Mouse (Mus musculus) limb, embryonic 12.5 days (tissue): ENCODE measurements at regions not wholly inside any gene's neighbourhood (a gene's known extent, or its start where the extent isn't known, plus 50 kb on each side); places are given as distances from the start of the nearest gene placed in this dataset.

ENCODE experiments used
- ATAC-seq: fragments of 200-750 bp; cut with Nextera tagmentation; 2 replicates; pipeline ENCODE4 v1.8.0; 2017; ENCODE audit warnings: low read depth, moderate TSS enrichment; ENCODE audit not compliant: insufficient number of reproducible peaks, insufficient read depth, low FRiP score, low TSS enrichment
- H3K27ac ChIP-seq: fragments of 300-500 bp; sonication (generic); 2 replicates; pipeline ENCODE4 v1.5.1; 2016; ENCODE audit warnings: mild to moderate bottlenecking, moderate library complexity
- H3K27me3 ChIP-seq: fragments of 300-500 bp; sonication (generic); 2 replicates; pipeline ENCODE4 v1.6.1; 2016; ENCODE audit warnings: mild to moderate bottlenecking, moderate library complexity
- H3K36me3 ChIP-seq: fragments of 300-500 bp; sonication (generic); 2 replicates; pipeline ENCODE4 v1.6.1; 2016; ENCODE audit warnings: mild to moderate bottlenecking, moderate library complexity
- H3K4me1 ChIP-seq: fragments of 300-500 bp; sonication (generic); replicated peaks from 2 replicates; pipeline ENCODE4 v1.6.1; 2016
- H3K4me2 ChIP-seq: fragments of 300-500 bp; sonication (generic); 2 replicates; pipeline ENCODE4 v1.6.1; 2016; ENCODE audit warnings: mild to moderate bottlenecking, moderate library complexity
- H3K4me3 ChIP-seq: fragments of 300-500 bp; sonication (generic); replicated peaks from 2 replicates; pipeline ENCODE4 v1.5.1; 2016; ENCODE audit warnings: mild to moderate bottlenecking
- H3K9ac ChIP-seq: fragments of 300-500 bp; sonication (generic); replicated peaks from 2 replicates; pipeline ENCODE4 v1.6.1; 2016; ENCODE audit warnings: mild to moderate bottlenecking, moderate library complexity
- H3K9me3 ChIP-seq: fragments of 300-500 bp; sonication (generic); 2 replicates; pipeline ENCODE4 v1.6.1; 2016; ENCODE audit warnings: mild to moderate bottlenecking, moderate library complexity
- WGBS: fragments of 180-500 bp; shearing (Covaris S2); methylation state at CpG from one replicate; pipeline ENCODE4 v1.1.7; 2016; 5-methylcytosine and 5-hydroxymethylcytosine counted together

GRCm38 (mm10) chr17:64915025-64915424 lies 79.2 kb upstream of the 4930583I09Rik start:
- Histone ChIP-seq H3K4me1 (peaks cover 32% of the 10 kb centered on the region), H3K27me3 (no peaks in the 10 kb centered on the region), H3K36me3 (no peaks in the 10 kb centered on the region), H3K9ac (no peak overlapping the region), H3K9me3 (no peaks in the 10 kb centered on the region), H3K4me3 (no peak overlapping the region), H3K4me2 (no peak overlapping the region), H3K27ac (peak overlapping the region; percentile 45; the same call in 1 of the 2 replicates)
- no peak for ATAC-seq
- WGBS = 29% methylated on average over 4 of the region's 4 CpGs

- H3K27me3 ChIP-seq = no peaks in the 10 kb centered on the region
- no peak overlapping the region for H3K27ac ChIP-seq
- no peaks in the 10 kb centered on the region for H3K36me3 ChIP-seq
- H3K4me3 ChIP-seq = no peak overlapping the region
- H3K4me2 ChIP-seq = no peak overlapping the region
- no peak for ATAC-seq
- WGBS = 30% methylated on average over 8 of the region's 8 CpGs
- no peak overlapping the region for H3K9ac ChIP-seq
- no peaks in the 10 kb centered on the region for H3K9me3 ChIP-seq
- peaks cover 32% of the 10 kb centered on the region for H3K4me1 ChIP-seq
Observed at GRCm38 (mm10) chr17:64914302-64914701, 78.4 kb upstream of the 4930583I09Rik start.

GRCm38 (mm10) chr17:64908671-64909070 lies 72.8 kb upstream of the 4930583I09Rik start:
- H3K4me3 ChIP-seq = no peak overlapping the region
- H3K36me3 ChIP-seq = no peaks in the 10 kb centered on the region
- H3K27ac ChIP-seq = no peak overlapping the region
- 0 out of 2 replicates have a peak, but pooled peaks cover 9% of the 10 kb centered on the region for H3K9me3 ChIP-seq
- H3K4me1 ChIP-seq = peaks cover 2% of the 10 kb centered on the region; the same call in 1 of the 2 replicates
- no peak overlapping the region for H3K9ac ChIP-seq
- no peak overlapping the region for H3K4me2 ChIP-seq
- H3K27me3 ChIP-seq = no peaks in the 10 kb centered on the region
- 77% methylated on average over 1 of the region's 1 CpGs for WGBS
- no peak for ATAC-seq

- 57% methylated on average over 17 of the region's 17 CpGs for WGBS
- H3K9ac ChIP-seq = no peak overlapping the region
Observed at GRCm38 (mm10) chr17:64901721-64902623, 66.1 kb upstream of the 4930583I09Rik start.

GRCm38 (mm10) chr17:64897473-64897872 lies 61.6 kb upstream of the 4930583I09Rik start:
- Histone ChIP-seq H3K36me3 (no peaks in the 10 kb centered on the region), H3K27me3 (no peaks in the 10 kb centered on the region), H3K4me3 (no peak overlapping the region), H3K9me3 (no peaks in the 10 kb centered on the region), H3K4me1 (0 out of 2 replicates have a peak, but pooled peaks cover 4% of the 10 kb centered on the region), H3K27ac (no peak overlapping the region), H3K9ac (no peak overlapping the region), H3K4me2 (no peak overlapping the region)
- WGBS = 51% methylated on average over 1 of the region's 1 CpGs
- no peak for ATAC-seq

More at GRCm38 (mm10) chr17:64901721-64902623, 66.1 kb upstream of the 4930583I09Rik start:
- Histone ChIP-seq H3K4me3 (no peak overlapping the region), H3K4me1 (0 out of 2 replicates have a peak, but pooled peaks cover 4% of the 10 kb centered on the region), H3K27ac (no peak overlapping the region), H3K9me3 (no peaks in the 10 kb centered on the region), H3K4me2 (no peak overlapping the region), H3K27me3 (no peaks in the 10 kb centered on the region), H3K36me3 (no peaks in the 10 kb centered on the region)
- ATAC-seq = no peak

- 93% methylated on average over 10 of the region's 10 CpGs for WGBS
- Histone ChIP-seq H3K36me3 (no peaks in the 10 kb centered on the region), H3K27me3 (no peaks in the 10 kb centered on the region), H3K4me2 (no peak overlapping the region), H3K27ac (no peak overlapping the region), H3K4me1 (no peaks in the 10 kb centered on the region), H3K4me3 (no peak overlapping the region), H3K9me3 (no peaks in the 10 kb centered on the region), H3K9ac (no peak overlapping the region)
- no peak for ATAC-seq
Observed at GRCm38 (mm10) chr17:64895886-64896285, 60.0 kb upstream of the 4930583I09Rik start.

- no peak overlapping the region for H3K4me2 ChIP-seq
- H3K9me3 ChIP-seq = no peaks in the 10 kb centered on the region
- WGBS = 89% methylated on average over 10 of the region's 10 CpGs
- no peak overlapping the region for H3K27ac ChIP-seq
- H3K27me3 ChIP-seq = no peaks in the 10 kb centered on the region
- H3K9ac ChIP-seq = no peak overlapping the region
- H3K36me3 ChIP-seq = no peaks in the 10 kb centered on the region
- ATAC-seq = no peak
- no peak overlapping the region for H3K4me3 ChIP-seq
- H3K4me1 ChIP-seq = no peaks in the 10 kb centered on the region
Observed at GRCm38 (mm10) chr17:64895466-64895865, 59.6 kb upstream of the 4930583I09Rik start.

GRCm38 (mm10) chr17:64893182-64893902 lies 57.5 kb upstream of the 4930583I09Rik start:
- no peak for ATAC-seq
- Histone ChIP-seq H3K4me2 (no peak overlapping the region), H3K4me1 (no peaks in the 10 kb centered on the region), H3K27me3 (no peaks in the 10 kb centered on the region), H3K9me3 (no peaks in the 10 kb centered on the region), H3K9ac (no peak overlapping the region), H3K27ac (no peak overlapping the region), H3K36me3 (no peaks in the 10 kb centered on the region), H3K4me3 (no peak overlapping the region)
- 85% methylated on average over 7 of the region's 7 CpGs for WGBS
